ENCODE assay signal across 20 mouse cellular contexts in genomic region chr1:191458292-191458691, GRCm38 (mm10). TPM values are rescaled to one million over a fixed set of nuclear protein-coding genes. Genes with fewer than 3 reads are reported as not detected.
DNase-seq lines count a peak whose midpoint lies in the region; ATAC-seq and TF ChIP-seq lines count a peak whose summit lies in the region.
"Had no signal": no experiment of that assay in that cellular context is flagged by ENCODE, and none has a peak within 500 bp of the region (broad histone marks: within the 10 kb centered on the region; RNA-seq: fewer than 3 reads in every experiment).

No protein-coding gene starts in this region.

- no peak overlapping the region for H3K4me3 ChIP-seq in bone marrow macrophage, adult 2 months (ENCODE audit: insufficient read depth, low read length)
- no peak overlapping the region for H3K4me3 ChIP-seq in hindbrain, embryonic 13.5 days
- H3K4me3 ChIP-seq: forebrain, embryonic 13.5 days; limb, embryonic 13.5 days had no signal

- peak overlapping the region; percentile 47 for H3K27ac ChIP-seq in bone marrow macrophage, adult 2 months (ENCODE audit: insufficient read depth, low read depth, low read length)
- H3K27ac ChIP-seq in hindbrain, embryonic 13.5 days = no peak overlapping the region
- H3K27ac ChIP-seq: forebrain, embryonic 13.5 days; hindbrain, postnatal 0 days; limb, embryonic 13.5 days had no signal

- no peaks in the 10 kb centered on the region for H3K9me3 ChIP-seq in hindbrain, embryonic 13.5 days
- H3K9me3 ChIP-seq: forebrain, embryonic 13.5 days; limb, embryonic 13.5 days had no signal

- no peak for TF ChIP-seq CTCF in bone marrow macrophage, adult 2 months (IDR thresholded peaks at IDR 0.05; ENCODE audit: low read depth, low read length)

- no peak for TF ChIP-seq POLR2A in bone marrow macrophage, adult 2 months (IDR thresholded peaks at IDR 0.05; ENCODE audit: borderline replicate concordance, low read depth, low read length)

- H3K4me1 ChIP-seq in bone marrow macrophage, adult 2 months (ENCODE audit: control insufficient read depth, insufficient read depth, low read length) = peaks cover 24% of the 10 kb centered on the region
- peaks cover 18% of the 10 kb centered on the region for H3K4me1 ChIP-seq in hindbrain, embryonic 13.5 days (replicated peaks)

- ATAC-seq in monocyte, adult 5-6 weeks (replicated peaks; ENCODE audit: insufficient number of reproducible peaks, low FRiP score, low TSS enrichment, poor library complexity, severe bottlenecking) = peak; percentile 78
- no peak for ATAC-seq in hindbrain, embryonic 13.5 days (ENCODE audit: low FRiP score)
- ATAC-seq: forebrain, embryonic 13.5 days; hindbrain, postnatal 0 days had no signal

- no peak overlapping the region for H3K4me2 ChIP-seq in hindbrain, embryonic 13.5 days
- H3K4me2 ChIP-seq: forebrain, embryonic 13.5 days; limb, embryonic 13.5 days had no signal

- 66% methylated on average over 2 of the region's 2 CpGs for WGBS in hindbrain, embryonic 13.5 days

- no peaks in the 10 kb centered on the region for H3K27me3 ChIP-seq in hindbrain, embryonic 13.5 days
- H3K27me3 ChIP-seq: forebrain, embryonic 13.5 days; limb, embryonic 13.5 days had no signal

- DNase-seq in adrenal gland, postnatal 14 days = peak; percentile 19
- no peak for DNase-seq in adrenal gland, adult 18-20 months (ENCODE audit: low spot score in 2 of 2)
- DNase-seq in layer of hippocampus, adult 9-11 months = peak; percentile 48
- DNase-seq in layer of hippocampus, adult 18-20 months (ENCODE audit: low spot score in 2 of 2) = no peak
- DNase-seq in thymus, postnatal 0 days (ENCODE audit: low spot score) = no peak
- DNase-seq: adrenal gland, postnatal 10 days; cerebellum, adult 9-10 months; heart, postnatal 36 days; kidney, adult 11 months; kidney, postnatal 14 days; lung, adult 18-20 months; midbrain, embryonic 14.5 days; right cerebral cortex, postnatal 14 days; thymus, adult 18-20 months had no signal

- no peaks in the 10 kb centered on the region for H3K36me3 ChIP-seq in hindbrain, embryonic 13.5 days
- H3K36me3 ChIP-seq: limb, embryonic 13.5 days had no signal

- no peak overlapping the region for H3K9ac ChIP-seq in hindbrain, embryonic 13.5 days
- H3K9ac ChIP-seq: forebrain, embryonic 13.5 days; limb, embryonic 13.5 days had no signal

RNA-seq across cellular contexts. Expression of gene Ppp2r5a, which starts 55.2 kb away (rescaled TPM):
- total RNA-seq in adrenal gland, postnatal 14 days (2021) = 193 and 243 TPM in 2 replicates
- 100 to 1,000 TPM; 196 to 437 TPM for total RNA-seq in adrenal gland, adult 18-20 months (2021)
- total RNA-seq in layer of hippocampus, adult 18-20 months (2021) = 10 to 100 TPM; 74.6 to 79.3 TPM
- 113 and 117 TPM in 2 replicates for polyA plus RNA-seq in bone marrow macrophage, adult 2 months (2012; ENCODE audit: insufficient read depth, insufficient read length, missing spikeins)
- total RNA-seq in monocyte, adult 5-6 weeks (2017) = 479 to 620 TPM (median 501 TPM) in 3 replicates
- polyA plus RNA-seq in hindbrain, embryonic 13.5 days (2015; fragmentation: Nextera tagmentation; extraction: Ambion mirVana) = 5.3 and 7.5 TPM in 2 replicates
- 64.4 and 79.1 TPM in 2 replicates for polyA plus RNA-seq in thymus, postnatal 0 days (2015; fragmentation: Nextera tagmentation; extraction: Ambion mirVana)

Comparison
In these comparisons a context has a peak if more than half of its experiments do, and no peak if none do; other contexts are left out.
1. DNase-seq: peak in adrenal gland, postnatal 14 days (single experiment) and layer of hippocampus, adult 9-11 months (single experiment); none in adrenal gland, adult 18-20 months (0 of 2), layer of hippocampus, adult 18-20 months (0 of 2) and thymus, postnatal 0 days (single experiment).